Mouse (Mus musculus) midbrain, postnatal 0 days (tissue): Measurements from ENCODE around the gene Gm15448. TPM values are rescaled to one million over a fixed set of nuclear protein-coding genes. Genes with fewer than 3 reads are reported as not detected.

Experiments
- polyA plus RNA-seq: library from polyadenylated mRNA; unstranded; fragments of >200 nt; fragmentation: Nextera tagmentation; extraction: Ambion mirVana; gene quantifications from 2 replicates; pipeline ENCODE4 v1.2.1, GENCODE M21; 2015
- total RNA-seq: library from RNA; depleted of rRNA; stranded (reverse); fragments of >200 nt; gene quantifications from 2 replicates; pipeline ENCODE4 v1.2.3, GENCODE M21; 2014; rRNA removed

The Gm15448 gene
- total and polyA plus RNA-seq, 2 experiments from 2014 or later: not detected

Other genes with a start within 250 kb of the Gm15448 start
- 0.55 and 1.3 TPM in 2 replicates for gene Oscar, start 209.5 kb downstream of the Gm15448 start, total RNA-seq
- 0.63 and 0.77 TPM in 2 replicates for gene Oscar, start 209.5 kb downstream of the Gm15448 start, polyA plus RNA-seq
- gene Ndufa3, start 208.3 kb downstream of the Gm15448 start, total RNA-seq: 340 and 373 TPM in 2 replicates
- 556 and 624 TPM in 2 replicates for gene Ndufa3, start 208.3 kb downstream of the Gm15448 start, polyA plus RNA-seq
- gene Tfpt, start 195.8 kb downstream of the Gm15448 start, total RNA-seq: 19.7 and 30.7 TPM in 2 replicates
- 33.5 and 35.6 TPM in 2 replicates for gene Tfpt, start 195.8 kb downstream of the Gm15448 start, polyA plus RNA-seq
- 58.6 and 58.9 TPM in 2 replicates for gene Prpf31, start 195.7 kb downstream of the Gm15448 start, total RNA-seq
- gene Prpf31, start 195.7 kb downstream of the Gm15448 start, polyA plus RNA-seq: 66.0 and 73.8 TPM in 2 replicates
- 15.1 and 23.3 TPM in 2 replicates for gene Cnot3, start 180.4 kb downstream of the Gm15448 start, total RNA-seq
- 27.1 and 32.6 TPM in 2 replicates for gene Cnot3, start 180.4 kb downstream of the Gm15448 start, polyA plus RNA-seq
- 5.2 and 7.2 TPM in 2 replicates for gene Leng1, start 159.8 kb downstream of the Gm15448 start, total RNA-seq
- gene Leng1, start 159.8 kb downstream of the Gm15448 start, polyA plus RNA-seq: 11.2 and 12.1 TPM in 2 replicates
- gene Tmc4, start 148.1 kb downstream of the Gm15448 start, total RNA-seq: 4.0 and 8.2 TPM in 2 replicates
- 3.7 and 4.2 TPM in 2 replicates for gene Tmc4, start 148.1 kb downstream of the Gm15448 start, polyA plus RNA-seq
- 329 and 396 TPM in 2 replicates for gene Tsen34, start 132.8 kb downstream of the Gm15448 start, total RNA-seq
- 260 and 263 TPM in 2 replicates for gene Tsen34, start 132.8 kb downstream of the Gm15448 start, polyA plus RNA-seq
- gene Mboat7, start 132.2 kb downstream of the Gm15448 start, total RNA-seq: 219 and 252 TPM in 2 replicates
- gene Mboat7, start 132.2 kb downstream of the Gm15448 start, polyA plus RNA-seq: 134 and 141 TPM in 2 replicates
- 733 and 742 TPM in 2 replicates for gene Rps9, start 121.7 kb downstream of the Gm15448 start, total RNA-seq
- 638 and 663 TPM in 2 replicates for gene Rps9, start 121.7 kb downstream of the Gm15448 start, polyA plus RNA-seq
- 0.28 and 0.93 TPM in 2 replicates for gene Pirb, start 105.3 kb downstream of the Gm15448 start, total RNA-seq
- gene Pirb, start 105.3 kb downstream of the Gm15448 start, polyA plus RNA-seq: 0.38 and 0.49 TPM in 2 replicates
- gene Pira2, start 19.4 kb upstream of the Gm15448 start, total RNA-seq: not detected in 2 replicates
- not detected in 2 replicates for gene Pira2, start 19.4 kb upstream of the Gm15448 start, polyA plus RNA-seq
- 0.09 TPM in 1 of 2 replicates, not detected in the other for gene Gm14548, start 72.4 kb upstream of the Gm15448 start, total RNA-seq
- gene Gm14548, start 72.4 kb upstream of the Gm15448 start, polyA plus RNA-seq: not detected in 2 replicates
- 0.61 TPM in 1 of 2 replicates, not detected in the other for gene Lilra6, start 89.8 kb upstream of the Gm15448 start, total RNA-seq
- gene Lilra6, start 89.8 kb upstream of the Gm15448 start, polyA plus RNA-seq: not detected in 2 replicates
- gene Lair1, start 237.5 kb upstream of the Gm15448 start, total RNA-seq: 3.4 and 6.5 TPM in 2 replicates
- gene Lair1, start 237.5 kb upstream of the Gm15448 start, polyA plus RNA-seq: 2.4 and 4.2 TPM in 2 replicates